In genomic region chr1:92638736-92639135, GRCm38 (mm10) we compare ENCODE assay signal across 27 mouse cellular contexts. TPM values are rescaled to one million over a fixed set of nuclear protein-coding genes. Genes with fewer than 3 reads are reported as not detected.
DNase-seq lines count a peak whose midpoint lies in the region; TF ChIP-seq lines count a peak whose summit lies in the region.
"Had no signal": no experiment of that assay in that cellular context is flagged by ENCODE, and none has a peak within 500 bp of the region (broad histone marks: within the 10 kb centered on the region; RNA-seq: fewer than 3 reads in every experiment).

No protein-coding gene starts in this region.

- intact Hi-C loops in heart, postnatal 14 days (cut with DNase I) = no loop called here

- DNase-seq in heart, adult 11 months = peak; percentile 53
- no peak for DNase-seq in heart, postnatal 14 days
- peak; percentile 45 for DNase-seq in layer of hippocampus, adult 11-12 months (ENCODE audit: low spot score)
- no peak for DNase-seq in layer of hippocampus, postnatal 36 days
- peak; percentile 65 to 67 for DNase-seq in layer of hippocampus, adult 2 months (ENCODE audit: low spot score in 2 of 2)
- DNase-seq in layer of hippocampus, adult 9-10 months (ENCODE audit: low spot score) = no peak
- DNase-seq in testis, postnatal 10 days (ENCODE audit: low spot score) = peak; percentile 25
- no peak for DNase-seq in testis, postnatal 14 days (ENCODE audit: low spot score)
- DNase-seq: cerebellum, adult 11 months; cerebellum, adult 18-20 months; cerebellum, adult 8-10 months; cerebellum, adult 9-11 months; cerebellum, postnatal 14 days; cerebellum, postnatal 36 days; embryo, embryonic 11 days had no signal

- H3K27ac ChIP-seq in layer of hippocampus, adult 2 months = peak overlapping the region; percentile 95
- H3K27ac ChIP-seq: embryonic facial prominence, embryonic 12.5 days; embryonic facial prominence, embryonic 15.5 days; forebrain, embryonic 10.5 days; forebrain, embryonic 12.5 days had no signal

- no peak overlapping the region for H3K4me3 ChIP-seq in layer of hippocampus, adult 2 months
- H3K4me3 ChIP-seq: embryonic facial prominence, embryonic 12.5 days; embryonic facial prominence, embryonic 15.5 days; erythroblast, embryonic 14.5 days; forebrain, embryonic 10.5 days; forebrain, embryonic 12.5 days had no signal

- TF ChIP-seq CTCF in layer of hippocampus, adult 2 months (conservative IDR thresholded peaks at IDR 0.05) = no peak

RNA-seq across cellular contexts. Expression of gene Cops9, which starts 3.0 kb away (rescaled TPM):
- total RNA-seq in heart, postnatal 14 days (2021) = 100 to 1,000 TPM; 217 to 236 TPM
- total RNA-seq in layer of hippocampus, postnatal 36 days (2021) = 100 to 1,000 TPM; 336 to 386 TPM
- 100 to 1,000 TPM; 321 to 335 TPM for total RNA-seq in layer of hippocampus, adult 2 months (2021)

RNA-seq across cellular contexts. Expression of gene Otos, which starts 9.9 kb away (rescaled TPM):
- not detected for total RNA-seq in heart, postnatal 14 days (2021)
- total RNA-seq in layer of hippocampus, postnatal 36 days (2021) = under 1 TPM; 0.15 to 0.35 TPM
- total RNA-seq in layer of hippocampus, adult 2 months (2021) = 1 to 10 TPM in 1 of 2 experiments, under 1 TPM in 1; 0.61 to 1.2 TPM
- total RNA-seq: adrenal gland, adult 2 months; adrenal gland, postnatal 10 days; adrenal gland, postnatal 25 days; ES-E14 had no signal

RNA-seq across cellular contexts. Expression of gene Olfr12, which starts 21.1 kb away (rescaled TPM):
- total RNA-seq in heart, postnatal 14 days (2021) = not detected
- not detected for total RNA-seq in layer of hippocampus, postnatal 36 days (2021)
- under 1 TPM in 1 of 2 experiments, not detected in 1; 0.08 TPM for total RNA-seq in layer of hippocampus, adult 2 months (2021)
- total RNA-seq: adrenal gland, adult 2 months; adrenal gland, postnatal 10 days; adrenal gland, postnatal 25 days; adrenal gland, postnatal 4 days; common myeloid progenitor, adult 5-6 weeks; MEL had no signal

RNA-seq across cellular contexts. Expression of gene Olfr1410, which starts 33.2 kb away (rescaled TPM):
- total RNA-seq in heart, postnatal 14 days (2021) = not detected
- not detected for total RNA-seq in layer of hippocampus, postnatal 36 days (2021)
- not detected for total RNA-seq in layer of hippocampus, adult 2 months (2021)
- total RNA-seq: adrenal gland, adult 2 months; adrenal gland, postnatal 10 days; adrenal gland, postnatal 25 days; adrenal gland, postnatal 4 days; common myeloid progenitor, adult 5-6 weeks; MEL had no signal

RNA-seq across cellular contexts. Expression of gene Olfr1411, which starts 44.5 kb away (rescaled TPM):
- total RNA-seq in heart, postnatal 14 days (2021) = not detected
- not detected for total RNA-seq in layer of hippocampus, postnatal 36 days (2021)
- not detected for total RNA-seq in layer of hippocampus, adult 2 months (2021)
- total RNA-seq: adrenal gland, adult 2 months; adrenal gland, postnatal 10 days; adrenal gland, postnatal 25 days; adrenal gland, postnatal 4 days; common myeloid progenitor, adult 5-6 weeks; ES-E14; MEL had no signal

Comparison
In these comparisons a context has a peak if more than half of its experiments do, and no peak if none do; other contexts are left out.
1. DNase-seq: peak in heart, adult 11 months (single experiment), layer of hippocampus, adult 11-12 months (single experiment), layer of hippocampus, adult 2 months (2 of 2) and testis, postnatal 10 days (single experiment); none in heart, postnatal 14 days (0 of 2), layer of hippocampus, postnatal 36 days (0 of 2), layer of hippocampus, adult 9-10 months (single experiment) and testis, postnatal 14 days (single experiment).